Mouse (Mus musculus) small intestine, adult 2 months (tissue): Measurements from ENCODE around the gene Slc25a17.

ENCODE experiments used
- CTCF ChIP-seq: fragments of 200-500 bp; IDR thresholded peaks from 2 replicates; pipeline ENCODE4 v1.5.1; 2012; ENCODE audit warnings: low read depth, mild to moderate bottlenecking, control low read depth, inconsistent platforms, low read length, moderate library complexity, mixed read lengths; ENCODE audit not compliant: insufficient replicate concordance, insufficient read length; ENCODE audit errors: extremely low read depth
- POLR2A ChIP-seq: fragments of 200-500 bp; IDR thresholded peaks from 2 replicates; pipeline ENCODE4 v1.6.1; 2012; ENCODE audit warnings: low read depth, mild to moderate bottlenecking, control low read depth, inconsistent platforms, low read length, moderate library complexity

DNA sequence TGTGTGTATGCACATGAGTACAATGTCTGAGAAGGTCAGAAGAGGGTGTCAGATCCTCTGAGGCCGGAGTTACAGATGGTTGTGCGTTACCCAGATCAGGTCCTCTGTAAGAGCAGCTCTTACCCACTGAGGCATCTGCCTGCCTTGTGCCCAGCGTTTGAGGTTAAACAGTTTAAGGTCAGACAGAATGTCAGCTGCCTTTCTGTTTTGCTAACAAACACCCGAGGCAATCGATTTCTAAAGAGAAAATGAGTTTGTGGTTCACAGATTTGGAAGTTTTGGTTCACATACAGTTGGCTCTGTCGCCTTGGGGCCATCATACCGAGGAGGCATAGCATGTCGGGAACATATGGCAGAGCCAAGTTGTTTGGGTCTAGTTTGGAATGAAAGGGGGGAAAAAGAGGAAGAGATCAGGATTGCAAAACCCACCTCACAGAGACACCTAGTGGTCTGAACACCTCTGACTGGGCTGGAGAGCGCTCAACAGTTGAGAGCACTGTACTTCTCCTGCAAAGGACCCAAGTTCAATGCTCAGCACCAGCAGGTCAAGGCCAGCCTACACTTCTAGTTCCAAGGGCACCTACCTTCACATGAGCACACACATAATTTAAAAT, 76.4 kb downstream of the Slc25a17 start:
- no peak for TF ChIP-seq CTCF
- TF ChIP-seq POLR2A = no peak
